Mouse (Mus musculus) gastrocnemius, postnatal 14 days (tissue): ENCODE results near the gene Olfr353. TPM values are rescaled to one million over a fixed set of nuclear protein-coding genes. Genes with fewer than 3 reads are reported as not detected.

Experiments used
- DNase-seq: peaks from one replicate; pipeline ENCODE4 v3.0.0; 2021; ENCODE audit warnings: mixed read lengths
- intact Hi-C: fragments of 180-260 bp; cut with DNase I; formaldehyde crosslinking; loops from one replicate; pipeline ENCODE4 v1.15.1; 2025; ENCODE audit warnings: low total_unique reads
- long read RNA-seq, 2 experiments: library from polyadenylated mRNA; stranded (forward); transcript quantifications; one replicate each; pipeline ENCODE4 v2.0.0; 2021
- total RNA-seq, 2 experiments: library from RNA; stranded (reverse); gene quantifications; 2 replicates each; pipeline ENCODE4 v1.2.3; 2021

Olfr353 gene
- total RNA-seq: not detected
- long read RNA-seq, experiment 1: 0 reads
- long read RNA-seq, experiment 2: 0 reads

- DNase-seq: no peak
- intact Hi-C loops: no loop called here
Measured at GRCm38 (mm10) chr2:36892836-36893235, at the start of gene Olfr353. Gene Olfr353 (minus strand): TSS chr2:36892936.

GRCm38 (mm10) chr2:36936821-36937220 is 44.1 kb upstream of the Olfr353 start, which contains the start of gene Olfr356:
Gene Olfr356 (plus strand): TSS chr2:36937121.
- intact Hi-C loops: no loop called here
- no peak for DNase-seq

GRCm38 (mm10) chr2:36928797-36929196 is 36.1 kb upstream of the Olfr353 start, which contains the start of gene Olfr355:
Gene Olfr355 (minus strand): TSS chr2:36928897.
- DNase-seq: no peak
- intact Hi-C loops: no loop called here

GRCm38 (mm10) chr2:36905380-36905779 is 12.6 kb upstream of the Olfr353 start, which contains the start of gene Olfr354:
Gene Olfr354 (plus strand): TSS chr2:36905680.
- intact Hi-C loops: no loop called here
- DNase-seq: no peak

GRCm38 (mm10) chr2:36897114-36897513 is 4.4 kb upstream of the Olfr353 start:
- DNase-seq: no peak
- intact Hi-C loops: no loop called here

- DNase-seq: no peak
- intact Hi-C loops: no loop called here
Measured at GRCm38 (mm10) chr2:36868160-36868559, 24.6 kb downstream of the Olfr353 start, which contains the start of gene Olfr352. Gene Olfr352 (plus strand): TSS chr2:36868460.

GRCm38 (mm10) chr2:36862560-36862959 is 30.2 kb downstream of the Olfr353 start, which contains the start of gene Olfr351:
Gene Olfr351 (minus strand): TSS chr2:36862660.
- intact Hi-C loops: no loop called here
- DNase-seq: no peak

GRCm38 (mm10) chr2:36846010-36846409 is 46.7 kb downstream of the Olfr353 start, which contains the start of gene Olfr350:
Gene Olfr350 (plus strand): TSS chr2:36846310.
- DNase-seq: no peak
- intact Hi-C loops: no loop called here

Other genes with a start within 250 kb of the Olfr353 start
- not detected for gene Olfr346, start 207.1 kb downstream of the Olfr353 start, total RNA-seq
- not detected for gene Olfr347, start 161.0 kb downstream of the Olfr353 start, total RNA-seq
- not detected for gene Olfr348, start 108.7 kb downstream of the Olfr353 start, total RNA-seq
- gene Olfr50, start 102.4 kb downstream of the Olfr353 start, total RNA-seq: not detected
- not detected for gene Olfr3, start 75.9 kb downstream of the Olfr353 start, total RNA-seq
- not detected for gene Olfr350, start 46.6 kb downstream of the Olfr353 start, total RNA-seq
- not detected for gene Olfr351, start 30.3 kb downstream of the Olfr353 start, total RNA-seq
- gene Olfr352, start 24.5 kb downstream of the Olfr353 start, total RNA-seq: not detected
- gene Olfr354, start 12.7 kb upstream of the Olfr353 start, total RNA-seq: not detected
- not detected for gene Olfr355, start 36.0 kb upstream of the Olfr353 start, total RNA-seq
- gene Olfr356, start 44.2 kb upstream of the Olfr353 start, total RNA-seq: not detected
- not detected for gene Olfr357, start 100.9 kb upstream of the Olfr353 start, total RNA-seq
- gene Olfr358, start 116.4 kb upstream of the Olfr353 start, total RNA-seq: not detected
- not detected for gene Olfr360, start 172.8 kb upstream of the Olfr353 start, total RNA-seq
- gene Olfr361, start 196.4 kb upstream of the Olfr353 start, total RNA-seq: not detected
- not detected for gene Olfr362, start 225.0 kb upstream of the Olfr353 start, total RNA-seq
- gene Olfr364-ps1, start 246.4 kb upstream of the Olfr353 start, total RNA-seq: not detected